Mouse (Mus musculus): ENCODE measurements around the gene Dnmbp. TPM values are rescaled to one million over a fixed set of nuclear protein-coding genes. Genes with fewer than 3 reads are reported as not detected.

The Dnmbp gene
- 33.0 and 39.7 TPM in 2 replicates for polyA plus RNA-seq (2012; rRNA removed)
- polyA plus RNA-seq (2014; fragmentation: Nextera tagmentation; extraction: Ambion mirVana): 23.3 and 26.1 TPM in 2 replicates

- H3K4me1 ChIP-seq (ENCODE audit: control insufficient read depth, insufficient read depth, low read length): peaks cover 14% of the 10 kb centered on the region
- 8% methylated on average over 63 of the region's 94 CpGs for WGBS
- H3K27ac ChIP-seq (replicated peaks; ENCODE audit: low read depth, low read length): peak within 1 kb of the TSS; percentile 58
- no peaks in the 10 kb centered on the region for H3K27me3 ChIP-seq (ENCODE audit: control insufficient read depth, insufficient read depth, low read length)
- H3K4me2 ChIP-seq (replicated peaks; ENCODE audit: low read depth, low read length, severe bottlenecking): peak within 1 kb of the TSS; percentile 62
- ATAC-seq (ENCODE audit: low FRiP score, low read depth) (peak; percentile 85), DNase-seq (ENCODE audit: low spot score) (peak; percentile 84)
- TF ChIP-seq POLR2A (IDR thresholded peaks at IDR 0.05; ENCODE audit: borderline replicate concordance, extremely low read depth, insufficient read depth, insufficient read length): no peak
- peak within 1 kb of the TSS; percentile 83 for H3K9ac ChIP-seq (ENCODE audit: low read depth, low read length, severe bottlenecking)
- no peaks in the 10 kb centered on the region for H3K9me3 ChIP-seq (ENCODE audit: control insufficient read depth, low read length)
- H3K4me3 ChIP-seq (replicated peaks; ENCODE audit: low read length): peak within 1 kb of the TSS; percentile 72
- no peaks in the 10 kb centered on the region for H3K36me3 ChIP-seq (ENCODE audit: control insufficient read depth, insufficient read depth, low read length)
Observed at GRCm38 (mm10) chr19:43939769-43940689, at the start of gene Dnmbp. Dnmbp (minus strand) TSS chr19:43940191.

GRCm38 (mm10) chr19:43986069-43986794 is 46.2 kb upstream of the Dnmbp start, which contains the start of gene Cpn1:
Cpn1 (minus strand) TSS chr19:43986556.
- Histone ChIP-seq H3K27ac (replicated peaks; ENCODE audit: low read depth, low read length) (no peak within 1 kb of the TSS), H3K27me3 (ENCODE audit: control insufficient read depth, insufficient read depth, low read length) (no peaks in the 10 kb centered on the region), H3K4me3 (replicated peaks; ENCODE audit: low read length) (no peak within 1 kb of the TSS), H3K36me3 (ENCODE audit: control insufficient read depth, insufficient read depth, low read length) (no peaks in the 10 kb centered on the region), H3K9me3 (ENCODE audit: control insufficient read depth, low read length) (no peaks in the 10 kb centered on the region), H3K4me2 (replicated peaks; ENCODE audit: low read depth, low read length, severe bottlenecking) (peak within 1 kb of the TSS; percentile 30), H3K9ac (ENCODE audit: low read depth, low read length, severe bottlenecking) (no peak within 1 kb of the TSS), H3K4me1 (ENCODE audit: control insufficient read depth, insufficient read depth, low read length) (no peaks in the 10 kb centered on the region)
- DNase-seq (ENCODE audit: low spot score) (no peak), ATAC-seq (ENCODE audit: low FRiP score, low read depth) (no peak)
- WGBS: 18% methylated on average over 30 of the region's 30 CpGs
- TF ChIP-seq POLR2A (IDR thresholded peaks at IDR 0.05; ENCODE audit: borderline replicate concordance, extremely low read depth, insufficient read depth, insufficient read length): no peak

GRCm38 (mm10) chr19:43981992-43982391 is 42.0 kb upstream of the Dnmbp start:
- DNase-seq (ENCODE audit: low spot score) (no peak), ATAC-seq (ENCODE audit: low FRiP score, low read depth) (no peak)
- Histone ChIP-seq H3K9ac (ENCODE audit: low read depth, low read length, severe bottlenecking) (no peak overlapping the region), H3K36me3 (ENCODE audit: control insufficient read depth, insufficient read depth, low read length) (no peaks in the 10 kb centered on the region), H3K4me2 (replicated peaks; ENCODE audit: low read depth, low read length, severe bottlenecking) (no peak overlapping the region), H3K9me3 (ENCODE audit: control insufficient read depth, low read length) (no peaks in the 10 kb centered on the region), H3K4me3 (replicated peaks; ENCODE audit: low read length) (no peak overlapping the region), H3K4me1 (ENCODE audit: control insufficient read depth, insufficient read depth, low read length) (no peaks in the 10 kb centered on the region), H3K27ac (replicated peaks; ENCODE audit: low read depth, low read length) (no peak overlapping the region), H3K27me3 (ENCODE audit: control insufficient read depth, insufficient read depth, low read length) (no peaks in the 10 kb centered on the region)
- WGBS: 77% methylated on average over 5 of the region's 5 CpGs
- TF ChIP-seq POLR2A (IDR thresholded peaks at IDR 0.05; ENCODE audit: borderline replicate concordance, extremely low read depth, insufficient read depth, insufficient read length): no peak

- Histone ChIP-seq H3K4me2 (replicated peaks; ENCODE audit: low read depth, low read length, severe bottlenecking) (no peak overlapping the region), H3K4me3 (replicated peaks; ENCODE audit: low read length) (no peak overlapping the region), H3K9ac (ENCODE audit: low read depth, low read length, severe bottlenecking) (no peak overlapping the region), H3K27me3 (ENCODE audit: control insufficient read depth, insufficient read depth, low read length) (no peaks in the 10 kb centered on the region), H3K27ac (replicated peaks; ENCODE audit: low read depth, low read length) (no peak overlapping the region), H3K4me1 (ENCODE audit: control insufficient read depth, insufficient read depth, low read length) (no peaks in the 10 kb centered on the region), H3K36me3 (ENCODE audit: control insufficient read depth, insufficient read depth, low read length) (no peaks in the 10 kb centered on the region), H3K9me3 (ENCODE audit: control insufficient read depth, low read length) (no peaks in the 10 kb centered on the region)
- 94% methylated on average over 17 of the region's 17 CpGs for WGBS
- DNase-seq (ENCODE audit: low spot score) (no peak), ATAC-seq (ENCODE audit: low FRiP score, low read depth) (no peak)
- TF ChIP-seq POLR2A (IDR thresholded peaks at IDR 0.05; ENCODE audit: borderline replicate concordance, extremely low read depth, insufficient read depth, insufficient read length): no peak
Observed at GRCm38 (mm10) chr19:43980711-43981110, 40.7 kb upstream of the Dnmbp start.

GRCm38 (mm10) chr19:43977799-43978198 is 37.8 kb upstream of the Dnmbp start:
- DNase-seq (ENCODE audit: low spot score): no peak
- H3K4me3 ChIP-seq (replicated peaks; ENCODE audit: low read length): no peak overlapping the region
- no peaks in the 10 kb centered on the region for H3K36me3 ChIP-seq (ENCODE audit: control insufficient read depth, insufficient read depth, low read length)
- no peak for TF ChIP-seq POLR2A (IDR thresholded peaks at IDR 0.05; ENCODE audit: borderline replicate concordance, extremely low read depth, insufficient read depth, insufficient read length)
- no peak overlapping the region for H3K9ac ChIP-seq (ENCODE audit: low read depth, low read length, severe bottlenecking)
- no peaks in the 10 kb centered on the region for H3K27me3 ChIP-seq (ENCODE audit: control insufficient read depth, insufficient read depth, low read length)
- no peak overlapping the region for H3K27ac ChIP-seq (replicated peaks; ENCODE audit: low read depth, low read length)
- no peaks in the 10 kb centered on the region for H3K9me3 ChIP-seq (ENCODE audit: control insufficient read depth, low read length)
- WGBS: 68% methylated on average over 3 of the region's 3 CpGs
- ATAC-seq (ENCODE audit: low FRiP score, low read depth): no peak
- H3K4me2 ChIP-seq (replicated peaks; ENCODE audit: low read depth, low read length, severe bottlenecking): no peak overlapping the region
- H3K4me1 ChIP-seq (ENCODE audit: control insufficient read depth, insufficient read depth, low read length): no peaks in the 10 kb centered on the region
